Mouse (Mus musculus) stomach, embryonic 16.5 days (tissue): Measurements from ENCODE around the gene Bud31. TPM values are rescaled to one million over a fixed set of nuclear protein-coding genes. Genes with fewer than 3 reads are reported as not detected.

Source experiments
- ATAC-seq: fragments of 200-750 bp; cut with Nextera tagmentation; 2 replicates; pipeline ENCODE4 v1.8.0; 2017; ENCODE audit warnings: moderate number of reproducible peaks, moderate TSS enrichment; ENCODE audit not compliant: insufficient read depth, low FRiP score
- H3K27ac ChIP-seq: fragments of 300-500 bp; sonication (generic); 2 replicates; pipeline ENCODE4 v1.5.1; 2014; ENCODE audit warnings: low read length
- H3K27me3 ChIP-seq: fragments of 300-500 bp; sonication (generic); 2 replicates; pipeline ENCODE4 v1.6.1; 2014; ENCODE audit warnings: low read length, control low read depth, mixed read lengths; ENCODE audit not compliant: control insufficient read depth, insufficient read depth
- H3K36me3 ChIP-seq: fragments of 300-500 bp; sonication (generic); 2 replicates; pipeline ENCODE4 v1.6.1; 2014; ENCODE audit warnings: low read length; ENCODE audit not compliant: control insufficient read depth, insufficient read depth
- H3K4me1 ChIP-seq: fragments of 300-500 bp; sonication (generic); 2 replicates; pipeline ENCODE4 v1.6.1; 2014; ENCODE audit warnings: low read length, control low read depth, mixed read lengths; ENCODE audit not compliant: control insufficient read depth, insufficient read depth
- H3K4me2 ChIP-seq: fragments of 300-500 bp; sonication (generic); 2 replicates; pipeline ENCODE4 v1.6.1; 2014; ENCODE audit warnings: low read depth, low read length, mixed read lengths
- H3K4me3 ChIP-seq: fragments of 300-500 bp; sonication (generic); replicated peaks from 2 replicates; pipeline ENCODE4 v1.5.1; 2014; ENCODE audit warnings: mild to moderate bottlenecking, low read length
- H3K9ac ChIP-seq: fragments of 300-500 bp; sonication (generic); 2 replicates; pipeline ENCODE4 v1.6.1; 2014; ENCODE audit warnings: low read length
- H3K9me3 ChIP-seq: fragments of 300-500 bp; sonication (generic); replicated peaks from 2 replicates; pipeline ENCODE4 v1.6.1; 2016; ENCODE audit warnings: low read length, control low read depth; ENCODE audit not compliant: control insufficient read depth
- WGBS: fragments of 180-500 bp; shearing (Covaris S2); extraction: QIAGEN DNeasy Blood & Tissue Kit; methylation state at CpG from one replicate; pipeline ENCODE4 v1.1.7; 2014; 5-methylcytosine and 5-hydroxymethylcytosine counted together
- polyA plus RNA-seq: library from polyadenylated mRNA; unstranded; fragments of >200 nt; fragmentation: Nextera tagmentation; extraction: Ambion mirVana; gene quantifications from 2 replicates; pipeline ENCODE4 v1.2.1, GENCODE M21; 2015

Gene Bud31
- polyA plus RNA-seq, 1 experiment from 2014 or later, result 167 TPM

- 79% methylated on average over 8 of the region's 8 CpGs for WGBS
- H3K9me3 ChIP-seq, result no peaks in the 10 kb centered on the region
- H3K9ac ChIP-seq, result no peak overlapping the region
- no peaks in the 10 kb centered on the region for H3K27me3 ChIP-seq
- H3K4me1 ChIP-seq, result peaks cover 25% of the 10 kb centered on the region
- no peak overlapping the region for H3K4me2 ChIP-seq
- no peak overlapping the region for H3K4me3 ChIP-seq
- no peak overlapping the region for H3K27ac ChIP-seq
- peaks cover 6% of the 10 kb centered on the region; the same call in 1 of the 2 replicates for H3K36me3 ChIP-seq
- ATAC-seq, result no peak
Observed at GRCm38 (mm10) chr5:145112566-145112965, 27.6 kb upstream of the Bud31 start.

DNA sequence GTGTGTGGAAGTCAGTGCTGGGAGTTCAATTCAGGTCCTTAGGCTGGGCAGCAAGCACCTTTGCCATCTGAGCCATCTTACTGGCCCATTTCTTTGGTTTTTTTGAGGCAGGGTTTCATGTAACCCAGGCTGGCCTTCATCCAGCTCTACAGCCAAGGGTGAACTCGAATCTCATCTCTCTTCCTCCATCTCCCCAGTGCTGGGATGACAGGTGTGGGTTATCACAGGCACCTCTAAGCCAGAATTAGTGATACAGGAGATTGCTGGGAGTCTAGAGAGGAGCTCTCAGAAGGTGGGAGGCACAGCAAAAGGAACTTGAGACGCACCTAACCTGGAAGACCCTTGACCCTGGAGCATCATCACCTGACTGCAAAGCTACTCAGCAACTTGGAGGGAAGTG lies 26.7 kb upstream of the Bud31 start:
- Histone ChIP-seq H3K4me1 (peaks cover 30% of the 10 kb centered on the region), H3K9ac (peak overlapping the region; percentile 89), H3K27ac (no peak overlapping the region), H3K36me3 (peaks cover 6% of the 10 kb centered on the region; the same call in 1 of the 2 replicates), H3K4me2 (peak overlapping the region; percentile 85), H3K4me3 (peak overlapping the region; percentile 78), H3K27me3 (no peaks in the 10 kb centered on the region), H3K9me3 (no peaks in the 10 kb centered on the region)
- WGBS, result 29% methylated on average over 2 of the region's 2 CpGs
- no peak for ATAC-seq

- Histone ChIP-seq H3K27ac (peak within 1 kb of the TSS; percentile 84), H3K4me2 (peak within 1 kb of the TSS; percentile 85), H3K9ac (peak within 1 kb of the TSS; percentile 89), H3K9me3 (no peaks in the 10 kb centered on the region), H3K36me3 (0 out of 2 replicates have a peak, but pooled peaks cover 1% of the 10 kb centered on the region), H3K4me1 (peaks cover 30% of the 10 kb centered on the region), H3K27me3 (no peaks in the 10 kb centered on the region), H3K4me3 (peak within 1 kb of the TSS; percentile 78)
- peak; percentile 86 for ATAC-seq
- under 1% methylated on average over 51 of the region's 53 CpGs for WGBS
Observed at GRCm38 (mm10) chr5:145114071-145114605, 26.0 kb upstream of the Bud31 start, which contains the start of gene Arpc1b. Arpc1b (plus strand) TSS chr5:145114215.

- Histone ChIP-seq H3K36me3 (no peaks in the 10 kb centered on the region), H3K27ac (peak overlapping the region; percentile 84), H3K27me3 (no peaks in the 10 kb centered on the region), H3K4me1 (peaks cover 30% of the 10 kb centered on the region), H3K4me2 (peak overlapping the region; percentile 85), H3K9ac (peak overlapping the region; percentile 89), H3K4me3 (peak overlapping the region; percentile 78), H3K9me3 (no peaks in the 10 kb centered on the region)
- peak; percentile 34 for ATAC-seq
- 13% methylated on average over 40 of the region's 40 CpGs for WGBS
Observed at GRCm38 (mm10) chr5:145114606-145115473, 25.3 kb upstream of the Bud31 start.

- Histone ChIP-seq H3K27me3 (no peaks in the 10 kb centered on the region), H3K4me1 (peaks cover 30% of the 10 kb centered on the region), H3K9ac (peak overlapping the region; percentile 4; the same call in 1 of the 2 replicates), H3K9me3 (no peaks in the 10 kb centered on the region), H3K4me2 (peak overlapping the region; percentile 85), H3K36me3 (no peaks in the 10 kb centered on the region), H3K27ac (peak overlapping the region; percentile 84), H3K4me3 (peak overlapping the region; percentile 1)
- 78% methylated on average over 5 of the region's 5 CpGs for WGBS
- ATAC-seq, result no peak
Observed at GRCm38 (mm10) chr5:145115736-145116135, 24.4 kb upstream of the Bud31 start.

DNA sequence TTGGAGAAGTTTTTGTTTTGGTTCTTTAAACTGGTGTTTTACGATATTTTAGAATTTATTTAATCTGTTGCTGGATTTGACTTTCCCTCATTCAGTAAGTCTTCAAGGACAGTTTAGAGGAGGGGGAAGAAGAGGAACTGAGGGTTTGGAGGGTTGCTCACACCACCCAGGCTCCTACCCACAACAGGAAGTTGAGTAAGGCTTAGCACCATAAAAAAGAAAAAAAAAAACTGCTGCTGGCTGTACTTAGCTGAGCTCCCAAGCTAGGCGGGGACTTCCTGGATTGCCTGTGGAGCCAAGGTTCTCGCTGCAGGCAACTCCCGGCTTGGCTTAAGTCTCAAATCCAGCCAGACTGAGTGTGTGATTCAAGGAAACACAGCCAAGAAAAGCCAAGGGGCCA lies 23.8 kb upstream of the Bud31 start:
- Histone ChIP-seq H3K27ac (peak overlapping the region; percentile 84), H3K4me2 (peak overlapping the region; percentile 85), H3K9ac (0 out of 2 replicates have a peak overlapping the region, but pooled peaks have one; percentile 36), H3K36me3 (no peaks in the 10 kb centered on the region), H3K4me1 (peaks cover 30% of the 10 kb centered on the region), H3K27me3 (no peaks in the 10 kb centered on the region), H3K4me3 (peak overlapping the region; percentile 10), H3K9me3 (no peaks in the 10 kb centered on the region)
- peak; percentile 49; the same call in 1 of the 2 replicates for ATAC-seq
- WGBS, result 16% methylated on average over 4 of the region's 4 CpGs

DNA sequence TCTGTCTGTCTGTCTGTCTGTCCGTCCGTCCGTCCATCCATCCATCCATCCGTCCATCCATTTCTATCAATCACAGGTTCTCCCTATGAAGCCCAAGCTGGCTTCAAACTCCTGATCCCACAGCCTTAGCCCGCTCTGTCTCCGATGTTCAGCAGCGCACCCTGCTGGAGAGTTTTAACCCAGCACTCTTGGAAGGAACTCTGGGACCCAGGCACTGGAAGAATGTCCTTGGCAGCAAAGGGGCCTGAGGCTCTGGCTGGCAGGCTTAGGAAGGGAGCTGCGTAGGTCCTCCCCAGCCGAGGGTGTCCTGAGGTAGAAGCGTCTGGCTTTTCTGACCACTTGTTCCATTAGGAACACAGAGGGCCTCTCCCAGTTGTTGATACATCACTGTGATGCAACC lies 23.2 kb upstream of the Bud31 start:
- ATAC-seq, result no peak; the same call in 1 of the 2 replicates
- Histone ChIP-seq H3K9ac (peak overlapping the region; percentile 36), H3K36me3 (no peaks in the 10 kb centered on the region), H3K27me3 (no peaks in the 10 kb centered on the region), H3K9me3 (no peaks in the 10 kb centered on the region), H3K4me2 (peak overlapping the region; percentile 85), H3K27ac (peak overlapping the region; percentile 84), H3K4me1 (peaks cover 30% of the 10 kb centered on the region), H3K4me3 (peak overlapping the region; percentile 10; the same call in 1 of the 2 replicates)
- 48% methylated on average over 10 of the region's 10 CpGs for WGBS

DNA sequence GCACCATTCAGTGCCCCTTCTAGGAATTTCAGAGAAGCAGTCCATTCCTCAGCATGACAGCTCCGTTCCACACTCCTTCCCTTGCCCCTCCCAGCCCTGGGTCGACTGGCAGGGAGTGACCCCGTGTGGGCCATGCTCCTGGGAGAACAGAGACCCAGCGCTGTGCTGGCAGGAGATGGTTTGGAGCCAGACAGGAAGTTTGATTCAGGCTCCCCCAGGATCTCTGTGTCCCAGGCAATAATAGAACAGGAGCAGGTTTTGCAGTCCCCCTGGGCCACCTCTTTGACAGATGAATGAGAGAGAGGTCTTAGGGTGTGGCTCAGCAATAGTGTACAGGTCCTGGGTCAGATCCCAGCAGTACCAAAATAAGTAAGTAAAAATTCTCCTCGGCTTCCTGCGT lies 22.2 kb upstream of the Bud31 start:
- H3K4me1 ChIP-seq, result peaks cover 30% of the 10 kb centered on the region
- WGBS, result 47% methylated on average over 6 of the region's 6 CpGs
- no peak overlapping the region for H3K4me2 ChIP-seq
- no peak overlapping the region for H3K4me3 ChIP-seq
- no peaks in the 10 kb centered on the region for H3K27me3 ChIP-seq
- H3K9ac ChIP-seq, result no peak overlapping the region
- ATAC-seq, result no peak
- H3K9me3 ChIP-seq, result no peaks in the 10 kb centered on the region
- H3K36me3 ChIP-seq, result peaks cover 7% of the 10 kb centered on the region; the same call in 1 of the 2 replicates
- no peak overlapping the region for H3K27ac ChIP-seq

- no peak overlapping the region for H3K4me2 ChIP-seq
- 87% methylated on average over 5 of the region's 5 CpGs for WGBS
- no peak overlapping the region for H3K9ac ChIP-seq
- H3K27ac ChIP-seq, result no peak overlapping the region
- H3K36me3 ChIP-seq, result peaks cover 10% of the 10 kb centered on the region; the same call in 1 of the 2 replicates
- no peaks in the 10 kb centered on the region for H3K27me3 ChIP-seq
- H3K9me3 ChIP-seq, result no peaks in the 10 kb centered on the region
- no peak overlapping the region for H3K4me3 ChIP-seq
- H3K4me1 ChIP-seq, result peaks cover 30% of the 10 kb centered on the region
- no peak for ATAC-seq
Observed at GRCm38 (mm10) chr5:145118461-145118860, 21.7 kb upstream of the Bud31 start.
